Mouse (Mus musculus) adrenal gland, postnatal 10 days (tissue): Measurements from ENCODE around the gene Pdpk1. TPM values are rescaled to one million over a fixed set of nuclear protein-coding genes. Genes with fewer than 3 reads are reported as not detected.
"Not testable (repeated sequence)": the region's sequence is repeated elsewhere in the genome, so short reads cannot be mapped to it uniquely, and the experiment has no call there.

Source experiments
- DNase-seq: peaks from one replicate; pipeline ENCODE4 v3.0.0; 2021; ENCODE audit warnings: mixed read lengths
- total RNA-seq, 2 experiments: library from RNA; stranded (reverse); gene quantifications; 2 replicates each; pipeline ENCODE4 v1.2.3; 2021

Gene Pdpk1
- total RNA-seq, 2 experiments from 2014 or later, result 46.8 to 53.3 TPM

- peak; percentile 98 for DNase-seq
These were observed 12.6 kb upstream of the Pdpk1 start, which contains the start of gene Amdhd2 for GRCm38 (mm10) chr17:24163176-24163962. Gene Amdhd2, minus strand, starts transcription at chr17:24163766.

DNA sequence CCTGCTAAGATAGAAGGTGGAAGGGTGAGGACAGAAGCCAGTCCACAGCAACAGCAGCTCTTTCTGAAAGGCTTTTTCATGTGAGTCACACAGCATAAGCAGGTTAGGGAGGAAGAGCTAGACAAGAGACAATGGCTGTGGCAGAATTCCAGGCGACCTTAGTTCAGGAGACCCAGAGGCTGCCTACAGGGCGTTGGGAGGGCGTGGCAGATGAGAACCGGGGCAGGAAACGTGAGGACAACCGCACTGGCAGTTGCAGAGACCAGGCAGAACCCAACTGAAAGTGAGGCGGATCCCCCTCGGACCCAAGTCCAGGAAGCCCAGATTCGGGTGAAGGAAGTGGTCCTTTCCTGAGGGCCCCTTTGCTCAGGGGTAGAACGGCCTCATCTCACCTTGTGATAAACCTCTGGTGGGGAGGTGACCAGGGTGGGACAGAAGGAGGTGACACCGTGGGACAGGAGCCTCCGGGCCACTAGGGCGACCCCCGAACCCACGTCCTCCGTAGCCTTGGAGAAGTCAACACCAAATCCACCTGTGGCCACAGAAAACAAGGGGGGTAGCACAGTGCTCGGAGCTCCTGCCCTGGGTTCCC lies 12.0 kb upstream of the Pdpk1 start:
- peak; percentile 39 for DNase-seq

DNA sequence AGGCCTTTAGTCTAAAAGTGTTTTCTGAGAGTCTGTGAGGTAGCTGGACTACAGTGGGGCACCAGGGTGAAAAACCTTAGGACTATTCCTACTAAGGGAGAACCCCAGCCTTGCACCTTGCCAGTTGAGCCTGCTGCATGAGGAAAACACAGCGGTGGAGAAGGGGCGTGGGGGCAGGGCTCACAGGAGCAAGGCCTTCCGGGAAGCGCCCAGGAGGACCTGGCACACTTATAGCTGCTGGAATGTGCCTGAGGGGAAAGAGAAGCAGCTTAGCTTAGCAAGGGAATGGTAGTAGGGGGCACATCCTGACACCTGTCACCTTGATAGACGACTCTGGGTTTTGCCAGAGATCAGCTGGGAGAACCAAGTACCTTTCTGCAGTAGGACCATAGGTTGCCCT lies 10.7 kb upstream of the Pdpk1 start:
- no peak for DNase-seq

DNA sequence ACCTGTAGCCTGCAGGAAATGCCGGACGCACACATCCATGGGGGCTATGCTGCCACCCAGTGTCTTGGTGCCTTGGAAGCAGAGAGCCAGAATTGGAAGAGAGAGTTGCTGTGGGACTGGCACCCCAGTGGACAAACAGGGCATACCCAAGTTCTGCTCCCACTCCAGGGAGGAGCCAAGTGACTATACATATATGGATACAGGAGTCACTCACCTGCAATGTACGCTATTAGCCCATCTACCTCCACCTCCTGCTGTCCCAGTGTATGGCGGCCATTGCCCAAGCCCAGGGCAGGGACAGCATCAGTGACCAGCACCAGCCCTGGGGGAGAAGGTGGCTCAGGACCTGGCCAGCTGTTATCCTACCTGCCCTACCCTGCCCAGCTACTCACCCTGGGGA lies 6.8 kb upstream of the Pdpk1 start:
- DNase-seq, result no peak

- DNase-seq, result no peak
These were observed 6.4 kb upstream of the Pdpk1 start for GRCm38 (mm10) chr17:24157121-24157520.

DNA sequence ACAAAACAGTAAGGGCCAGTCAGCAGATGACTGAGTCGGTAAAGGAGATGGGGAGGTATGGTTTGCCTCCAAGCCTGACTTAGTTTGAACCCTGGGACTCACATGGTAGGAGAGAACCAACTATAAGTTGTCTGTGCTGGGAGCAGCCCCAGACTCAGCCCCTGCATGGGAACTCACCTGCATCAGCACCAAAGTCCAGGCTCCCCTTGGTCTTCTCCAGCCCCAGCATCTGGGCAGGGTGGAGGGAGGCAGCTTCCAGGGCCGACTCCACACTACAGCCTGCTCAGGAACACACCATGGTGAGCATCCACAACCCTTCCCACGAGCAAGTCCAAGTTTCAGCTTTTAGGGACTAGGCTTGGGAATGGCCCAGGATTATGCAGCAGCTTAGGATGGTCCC lies 5.7 kb upstream of the Pdpk1 start:
- no peak for DNase-seq

GRCm38 (mm10) chr17:24155742-24156141 lies 5.0 kb upstream of the Pdpk1 start:
- no peak for DNase-seq

DNA sequence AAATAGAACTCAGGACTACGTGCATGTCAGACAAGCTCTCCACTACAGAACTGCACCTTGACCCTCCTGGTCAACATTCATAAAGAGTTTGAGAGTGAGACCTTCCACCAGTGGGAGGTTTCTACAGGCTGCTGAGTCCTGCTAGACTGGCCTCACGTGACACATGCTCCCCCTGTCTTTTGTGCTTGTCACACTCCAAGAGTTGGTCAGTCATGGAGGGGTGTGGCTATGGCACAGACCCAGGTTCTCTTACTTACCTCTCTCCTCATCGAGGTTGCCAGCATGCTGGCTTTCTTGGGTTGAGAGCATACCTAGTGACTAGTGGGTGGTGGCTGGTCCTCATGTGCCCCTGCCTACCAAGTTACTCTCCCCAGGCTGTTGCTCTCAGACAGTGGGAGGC lies 3.7 kb upstream of the Pdpk1 start:
- no peak for DNase-seq

DNA sequence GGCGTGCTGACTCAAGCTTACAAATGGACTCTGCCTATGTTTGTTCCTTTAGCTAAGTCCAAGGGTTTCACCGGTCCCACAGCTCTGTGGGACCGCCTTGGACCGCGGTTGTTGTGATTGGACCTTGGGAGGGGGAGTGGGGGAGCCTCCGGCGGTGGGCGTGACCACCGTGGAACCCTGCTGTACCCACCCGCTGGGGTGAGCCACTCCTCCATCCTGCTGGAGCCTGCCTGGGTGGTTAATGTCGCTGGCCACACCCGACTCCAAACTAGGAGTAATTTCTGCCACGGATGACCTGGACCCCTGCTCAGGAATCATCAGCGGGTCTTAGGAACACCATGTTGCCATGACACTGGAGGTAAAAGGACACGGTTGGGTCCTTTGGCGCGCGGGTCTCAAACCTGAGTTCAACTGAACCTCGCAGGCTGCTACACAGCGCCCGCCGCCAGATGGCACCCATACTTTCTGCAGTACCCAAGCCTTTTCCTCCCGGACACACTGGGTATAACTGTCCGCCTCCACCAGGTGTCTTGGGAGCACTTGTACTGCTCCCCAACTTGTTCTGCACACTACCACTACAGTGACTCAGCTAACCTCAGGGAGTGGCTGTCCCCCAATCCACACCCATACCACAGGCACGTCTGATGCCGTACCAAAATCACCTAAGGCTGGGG lies 1.3 kb upstream of the Pdpk1 start:
- DNase-seq, result peak; percentile 87

DNA sequence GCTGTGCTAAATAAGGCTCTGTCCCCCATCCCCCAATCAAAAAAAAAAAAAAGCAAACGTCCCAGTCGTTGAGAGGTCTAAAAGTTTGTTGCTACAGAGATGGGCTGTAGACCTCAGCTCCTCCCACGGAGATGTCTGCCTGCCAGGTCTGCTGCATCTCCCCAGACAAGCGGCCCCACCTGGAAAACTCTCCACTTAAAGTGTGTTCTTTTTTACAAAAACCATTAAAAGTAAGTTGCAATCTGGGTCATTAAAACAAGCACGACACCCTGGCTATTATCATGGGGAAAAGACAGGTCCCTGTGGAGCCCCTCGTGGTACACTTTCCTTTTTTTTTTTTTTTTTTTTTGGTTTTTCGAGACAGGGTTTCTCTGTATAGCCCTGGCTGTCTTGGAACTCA lies 658 bp upstream of the Pdpk1 start:
- no peak for DNase-seq

DNA sequence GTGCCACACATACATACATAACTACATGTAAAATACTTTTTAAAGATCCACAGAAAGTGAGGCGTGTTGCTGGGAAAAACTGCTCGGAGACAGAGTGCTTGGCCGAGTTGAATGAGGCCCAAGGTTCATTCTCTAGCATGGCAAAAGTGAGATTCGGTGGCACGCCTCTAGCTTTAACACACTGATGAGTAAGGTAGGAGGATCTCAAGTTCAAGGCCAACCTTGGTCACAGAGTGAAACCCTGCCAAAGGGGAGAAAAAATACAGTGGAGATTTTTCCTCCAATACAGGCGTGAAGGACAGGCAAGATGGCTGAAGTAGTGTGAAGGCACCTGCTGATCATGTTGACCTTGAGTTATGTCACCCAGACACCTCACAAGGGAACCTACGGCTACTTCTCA lies 1.3 kb downstream of the Pdpk1 start:
- DNase-seq, result peak; percentile 49

DNA sequence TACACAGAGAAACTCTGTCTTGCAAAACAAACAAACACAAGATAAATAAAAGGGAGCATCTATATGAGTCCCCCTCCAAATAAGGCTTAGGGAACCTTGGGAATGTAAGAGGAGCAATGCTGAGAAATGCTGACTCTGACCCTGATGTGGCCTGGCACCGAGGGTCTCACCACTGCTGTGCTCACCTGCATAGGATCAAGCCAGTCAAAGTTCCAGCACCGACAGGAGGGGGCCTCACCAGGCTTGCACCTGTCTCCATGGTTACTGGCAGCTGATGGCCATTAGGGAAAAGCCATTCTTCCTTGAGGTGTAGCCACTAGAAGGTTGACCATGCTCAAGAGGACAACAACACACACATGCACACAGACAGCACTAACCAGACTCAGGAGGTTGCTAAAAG lies 7.8 kb downstream of the Pdpk1 start:
- DNase-seq, result no peak

DNA sequence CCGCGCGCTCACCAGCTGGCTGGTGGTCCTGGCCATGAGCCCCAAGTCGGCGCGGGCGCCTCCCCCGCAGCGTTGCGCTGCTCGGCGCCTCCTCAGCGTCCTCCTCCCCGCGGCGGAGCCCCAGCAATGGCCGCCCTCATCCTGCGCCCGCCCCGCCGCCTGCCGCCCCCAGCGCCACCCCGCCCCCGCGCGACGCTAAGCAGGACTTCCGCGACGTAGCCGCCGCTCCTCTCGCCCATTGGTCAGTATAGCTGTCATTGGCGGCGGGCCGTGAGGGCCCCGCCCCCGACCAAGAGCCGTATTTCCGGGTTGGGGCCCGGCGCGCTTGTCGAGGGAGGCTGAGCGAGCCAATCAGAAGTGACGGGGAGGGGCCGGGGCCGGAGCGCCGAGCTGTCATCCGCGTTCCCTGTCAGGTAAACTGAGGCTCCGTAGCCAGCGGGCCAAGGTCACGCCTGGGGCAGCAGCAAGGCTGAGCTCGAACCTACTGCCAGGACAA lies 9.3 kb downstream of the Pdpk1 start:
- DNase-seq, result peak; percentile 98

GRCm38 (mm10) chr17:24140845-24141424 lies 9.8 kb downstream of the Pdpk1 start:
- DNase-seq, result peak; percentile 59

DNA sequence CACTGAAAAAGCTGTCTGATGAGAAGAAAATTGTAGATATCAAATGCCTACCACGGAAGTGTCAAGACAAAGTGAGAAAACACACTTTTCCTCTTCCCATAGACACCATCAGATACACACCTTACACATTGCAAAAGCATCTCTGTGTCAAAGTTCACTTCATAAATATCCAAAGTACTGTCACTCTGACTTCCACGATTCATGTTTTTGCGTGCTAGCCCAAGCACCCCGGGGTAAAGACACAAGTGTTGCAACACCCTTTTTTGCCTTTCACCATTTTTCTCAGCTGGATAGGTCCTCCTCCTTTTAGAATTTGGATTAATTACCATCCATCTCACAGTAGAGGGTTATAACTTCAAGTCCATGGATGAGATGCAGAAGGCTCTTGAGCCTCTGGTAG lies 10.8 kb downstream of the Pdpk1 start:
- no peak for DNase-seq

GRCm38 (mm10) chr17:24139256-24139655 lies 11.5 kb downstream of the Pdpk1 start:
- no peak for DNase-seq

- no peak for DNase-seq
These were observed 13.4 kb downstream of the Pdpk1 start for GRCm38 (mm10) chr17:24137226-24137880.

- no peak for DNase-seq
These were observed 16.7 kb downstream of the Pdpk1 start for GRCm38 (mm10) chr17:24134062-24134461.

GRCm38 (mm10) chr17:24132919-24133318 lies 17.8 kb downstream of the Pdpk1 start:
- not testable (repeated sequence) for DNase-seq

- DNase-seq, result no peak
These were observed 19.2 kb downstream of the Pdpk1 start for GRCm38 (mm10) chr17:24131570-24131969.

DNA sequence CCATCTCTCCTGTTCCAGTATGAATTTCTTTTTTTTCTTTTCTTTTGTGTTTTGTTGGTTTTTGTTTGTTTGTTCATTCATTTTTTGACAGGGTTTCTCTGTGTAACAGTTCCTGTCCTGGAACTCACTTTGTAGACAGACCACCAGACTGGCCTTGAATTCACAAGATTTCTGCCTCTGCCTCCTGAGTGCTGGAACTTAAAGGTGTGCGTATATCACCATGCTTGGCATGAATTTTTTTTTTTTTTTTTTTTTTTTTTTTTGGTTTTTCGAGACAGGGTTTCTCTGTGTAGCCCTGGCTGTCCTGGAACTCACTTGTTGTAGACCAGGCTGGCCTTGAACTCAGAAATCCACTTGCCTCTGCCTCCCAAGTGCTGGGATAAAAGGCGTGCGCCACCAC lies 21.5 kb downstream of the Pdpk1 start:
- DNase-seq, result not testable (repeated sequence)

GRCm38 (mm10) chr17:24127592-24127991 lies 23.1 kb downstream of the Pdpk1 start:
- DNase-seq, result no peak
